Mouse (Mus musculus): Measurements from ENCODE around the gene Fbxw7. TPM values are rescaled to one million over a fixed set of nuclear protein-coding genes. Genes with fewer than 3 reads are reported as not detected.

The Fbxw7 gene
- polyA plus RNA-seq, 1 experiment from 2014 or later, result 8.0 TPM

DNA sequence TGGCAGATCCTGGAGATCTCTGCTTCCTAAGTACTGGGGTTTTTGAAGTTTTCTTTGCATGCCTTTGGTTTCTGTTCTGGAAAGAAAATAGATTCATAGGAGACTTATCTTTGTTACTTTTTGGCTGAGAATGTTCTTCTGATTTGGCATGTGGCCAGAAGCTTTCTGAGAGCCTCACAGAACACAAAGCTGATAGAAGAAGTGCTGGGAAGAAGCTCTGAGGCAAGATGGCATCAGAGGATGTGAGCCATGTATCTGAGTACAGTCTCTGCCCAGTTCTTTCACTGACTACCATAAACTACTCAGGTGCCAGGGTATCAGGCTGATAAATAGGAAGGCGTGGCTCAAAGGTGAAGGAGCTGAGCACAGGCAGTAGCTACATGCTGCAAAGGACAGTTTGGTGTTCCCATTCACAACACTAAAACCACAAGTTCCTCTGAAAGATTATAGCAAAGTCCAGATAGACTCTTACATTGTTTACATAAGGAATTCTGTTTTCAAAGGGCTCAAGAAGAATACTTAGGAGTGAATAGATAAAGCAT lies 52.4 kb downstream of the Fbxw7 start:
- peaks cover 5% of the 10 kb centered on the region; the same call in 1 of the 2 replicates for H3K36me3 ChIP-seq
- no peak overlapping the region for H3K4me3 ChIP-seq
- 40% methylated on average over 1 of the region's 1 CpGs for WGBS
- no peak for DNase-seq (ENCODE audit: low spot score)
- H3K27me3 ChIP-seq (ENCODE audit: low read depth, poor library complexity, severe bottlenecking), result no peaks in the 10 kb centered on the region
- H3K27ac ChIP-seq, result no peak overlapping the region
- H3K9me3 ChIP-seq (replicated peaks), result no peaks in the 10 kb centered on the region
- H3K4me1 ChIP-seq, result no peaks in the 10 kb centered on the region; the same call in 1 of the 2 replicates

DNA sequence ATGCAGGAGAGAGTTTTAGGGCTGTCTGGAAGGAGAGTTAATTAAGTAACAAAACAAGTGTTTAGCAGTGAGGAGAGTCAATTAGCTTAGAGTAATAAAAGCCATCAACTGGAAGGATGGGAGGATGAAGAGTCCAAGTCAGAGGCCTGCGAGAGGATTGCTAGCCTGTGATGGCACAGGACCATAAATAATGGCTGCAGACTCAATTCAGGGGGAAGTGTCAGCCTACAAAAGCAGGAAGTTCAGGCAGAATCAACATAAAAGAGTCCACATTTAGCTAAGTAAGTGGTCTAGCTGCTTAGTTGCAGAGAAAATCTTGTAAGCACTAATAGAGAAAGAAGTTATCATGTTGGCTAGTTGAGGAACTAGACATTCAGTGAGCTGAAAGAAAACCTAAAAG lies 52.9 kb downstream of the Fbxw7 start:
- no peak overlapping the region for H3K27ac ChIP-seq
- no peak overlapping the region for H3K4me3 ChIP-seq
- H3K36me3 ChIP-seq, result peaks cover 5% of the 10 kb centered on the region; the same call in 1 of the 2 replicates
- H3K27me3 ChIP-seq (ENCODE audit: low read depth, poor library complexity, severe bottlenecking), result no peaks in the 10 kb centered on the region
- H3K9me3 ChIP-seq (replicated peaks), result no peaks in the 10 kb centered on the region
- no peaks in the 10 kb centered on the region; the same call in 1 of the 2 replicates for H3K4me1 ChIP-seq
- 11% methylated on average over 1 of the region's 1 CpGs for WGBS
- DNase-seq (ENCODE audit: low spot score), result no peak

DNA sequence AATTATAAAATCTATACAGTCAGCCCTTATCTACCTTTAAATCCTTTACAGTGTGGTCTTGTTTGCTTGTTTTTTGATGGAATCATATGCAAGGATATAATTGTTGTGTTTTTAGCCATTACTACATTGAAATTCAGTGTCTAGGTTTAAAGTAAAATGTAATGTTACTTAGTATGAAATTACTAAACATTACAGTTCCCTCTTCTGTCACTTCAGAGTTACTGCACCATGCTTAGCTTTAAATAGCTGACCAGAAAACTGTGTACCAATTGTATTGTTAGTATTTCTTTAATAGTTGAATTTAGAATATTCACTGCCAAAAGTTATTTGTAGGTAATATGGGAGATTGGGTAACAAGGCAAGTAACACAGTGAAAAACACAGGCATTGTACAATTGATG lies 55.1 kb downstream of the Fbxw7 start:
- H3K27ac ChIP-seq, result no peak overlapping the region
- DNase-seq (ENCODE audit: low spot score), result no peak
- no peaks in the 10 kb centered on the region for H3K27me3 ChIP-seq (ENCODE audit: low read depth, poor library complexity, severe bottlenecking)
- H3K9me3 ChIP-seq (replicated peaks), result no peaks in the 10 kb centered on the region
- H3K4me1 ChIP-seq, result no peaks in the 10 kb centered on the region; the same call in 1 of the 2 replicates
- no peak overlapping the region for H3K4me3 ChIP-seq
- H3K36me3 ChIP-seq, result no peaks in the 10 kb centered on the region

DNA sequence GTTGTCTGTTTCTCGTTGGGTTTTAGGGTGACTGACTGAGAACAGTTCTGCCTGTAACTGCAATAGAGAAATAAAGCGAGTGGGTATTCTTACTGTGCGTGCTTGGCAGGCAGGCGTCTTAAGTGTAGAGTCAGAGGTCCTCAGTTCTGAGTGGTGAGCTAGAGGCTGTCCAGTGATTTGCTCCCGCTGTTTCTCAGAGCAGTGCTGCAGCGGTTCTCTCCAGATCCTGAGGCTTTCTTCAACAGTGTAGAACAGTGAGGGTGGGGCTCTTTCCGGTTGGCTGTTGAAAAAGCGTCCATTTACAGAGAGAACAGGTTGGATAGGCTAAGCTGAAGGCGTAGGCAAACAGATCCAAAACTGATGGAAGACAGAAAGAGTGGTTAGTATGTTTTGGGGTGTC lies 60.2 kb downstream of the Fbxw7 start:
- Histone ChIP-seq H3K4me3 (no peak overlapping the region), H3K9me3 (replicated peaks) (no peaks in the 10 kb centered on the region), H3K27me3 (ENCODE audit: low read depth, poor library complexity, severe bottlenecking) (no peaks in the 10 kb centered on the region), H3K36me3 (no peaks in the 10 kb centered on the region), H3K4me1 (no peaks in the 10 kb centered on the region), H3K27ac (no peak overlapping the region)
- 83% methylated on average over 9 of the region's 9 CpGs for WGBS
- no peak for DNase-seq (ENCODE audit: low spot score)

DNA sequence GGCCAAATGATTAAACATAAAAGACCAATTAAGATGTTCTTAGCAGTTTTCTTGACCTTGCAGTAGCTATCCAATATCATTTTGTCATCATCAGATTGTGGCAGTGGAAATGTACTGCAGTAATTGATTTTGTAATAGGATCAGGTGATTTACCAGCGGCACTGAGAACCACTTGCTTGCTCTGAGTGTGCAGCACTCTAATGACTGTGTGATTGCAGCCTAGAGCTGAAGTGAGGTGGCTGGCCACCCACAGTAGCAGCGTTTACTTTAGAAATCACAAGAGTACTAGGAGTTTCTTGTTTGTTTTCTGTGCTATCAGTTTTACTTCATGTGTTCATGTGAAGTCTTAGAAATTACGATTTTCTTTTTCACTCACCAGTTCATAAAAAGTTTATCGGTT lies 61.1 kb downstream of the Fbxw7 start:
- no peak for DNase-seq (ENCODE audit: low spot score)
- no peaks in the 10 kb centered on the region for H3K36me3 ChIP-seq
- no peak overlapping the region for H3K4me3 ChIP-seq
- no peaks in the 10 kb centered on the region for H3K4me1 ChIP-seq
- no peaks in the 10 kb centered on the region for H3K27me3 ChIP-seq (ENCODE audit: low read depth, poor library complexity, severe bottlenecking)
- H3K27ac ChIP-seq, result no peak overlapping the region
- WGBS, result 86% methylated on average over 4 of the region's 4 CpGs
- no peaks in the 10 kb centered on the region for H3K9me3 ChIP-seq (replicated peaks)

DNA sequence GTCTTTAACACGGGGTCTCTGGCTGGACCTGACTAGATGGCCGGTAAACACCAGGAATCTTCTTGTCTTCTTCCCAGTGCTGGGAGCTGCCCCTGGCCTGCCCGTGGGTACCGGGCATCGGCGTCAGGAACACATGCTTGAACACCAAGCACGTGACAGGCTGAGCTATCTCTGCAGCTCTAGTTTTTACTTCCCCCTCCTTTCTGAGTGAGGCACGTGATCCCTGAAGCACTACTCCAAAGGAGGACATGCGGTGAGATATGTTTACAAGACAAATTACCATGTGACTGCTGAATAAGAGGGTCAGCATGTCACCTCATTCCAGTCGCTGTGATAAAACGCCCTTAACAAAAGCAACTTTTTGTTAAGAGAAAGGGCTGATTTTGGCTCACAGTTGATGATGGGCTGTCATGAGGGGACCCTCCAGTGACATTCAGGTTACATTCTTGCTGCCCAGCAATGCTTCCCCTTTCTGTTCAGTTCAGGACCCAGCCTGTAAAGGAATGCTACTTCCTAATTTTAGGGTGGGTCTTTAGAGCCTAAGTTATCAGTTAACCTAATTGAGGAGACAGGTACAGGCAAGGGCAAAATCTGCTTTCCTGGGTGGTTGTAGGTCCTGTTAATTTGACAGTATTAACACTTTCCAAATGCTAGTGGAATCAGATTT lies 68.9 kb downstream of the Fbxw7 start:
- H3K27ac ChIP-seq, result no peak overlapping the region
- H3K27me3 ChIP-seq (ENCODE audit: low read depth, poor library complexity, severe bottlenecking), result no peaks in the 10 kb centered on the region
- no peaks in the 10 kb centered on the region for H3K36me3 ChIP-seq
- 62% methylated on average over 11 of the region's 11 CpGs for WGBS
- peaks cover 12% of the 10 kb centered on the region for H3K4me1 ChIP-seq
- H3K9me3 ChIP-seq (replicated peaks), result no peaks in the 10 kb centered on the region
- no peak for DNase-seq (ENCODE audit: low spot score)
- H3K4me3 ChIP-seq, result no peak overlapping the region

DNA sequence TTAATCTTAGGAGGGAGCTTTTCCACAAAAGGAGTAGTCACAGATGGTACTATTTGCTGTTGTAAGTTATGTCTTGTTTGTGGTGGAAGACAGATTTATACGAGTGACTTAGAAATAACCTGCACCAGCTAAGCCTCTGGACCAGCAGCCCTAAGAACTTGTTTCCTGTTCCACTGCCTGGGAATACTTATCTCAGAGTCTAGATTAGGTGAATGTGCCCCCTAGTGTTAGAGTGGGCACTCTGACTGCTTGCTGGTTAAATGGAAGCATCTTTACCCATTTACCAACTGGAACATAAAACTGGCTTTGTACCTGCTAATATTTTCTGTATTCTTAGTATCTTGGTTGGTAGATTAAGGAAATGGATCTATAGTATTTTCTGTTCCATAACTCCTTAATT lies 74.6 kb downstream of the Fbxw7 start:
- H3K4me1 ChIP-seq, result peaks cover 1% of the 10 kb centered on the region; the same call in 1 of the 2 replicates
- no peaks in the 10 kb centered on the region for H3K27me3 ChIP-seq (ENCODE audit: low read depth, poor library complexity, severe bottlenecking)

DNA sequence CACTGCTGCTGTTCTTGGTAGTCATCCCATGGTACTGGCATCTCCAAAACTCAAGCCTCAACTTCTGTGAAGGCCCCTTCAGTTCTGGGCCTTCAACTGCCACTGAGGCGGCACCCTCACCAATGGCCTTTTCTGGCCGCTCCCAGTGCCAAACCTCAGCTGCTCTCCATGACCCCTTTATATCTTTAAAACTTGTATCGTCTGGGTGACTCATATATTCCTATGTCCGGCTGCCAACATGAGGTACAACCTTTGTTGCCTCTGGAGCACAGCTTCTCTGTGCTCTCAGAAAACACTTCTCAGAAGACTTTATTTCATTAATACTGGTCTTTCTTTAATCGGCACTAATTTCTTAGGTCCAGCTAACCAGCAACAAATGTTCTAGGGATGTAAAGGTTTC lies 75.9 kb downstream of the Fbxw7 start:
- no peak overlapping the region for H3K4me3 ChIP-seq
- no peaks in the 10 kb centered on the region for H3K9me3 ChIP-seq (replicated peaks)
- H3K36me3 ChIP-seq, result no peaks in the 10 kb centered on the region
- no peaks in the 10 kb centered on the region for H3K27me3 ChIP-seq (ENCODE audit: low read depth, poor library complexity, severe bottlenecking)
- H3K27ac ChIP-seq, result no peak overlapping the region
- WGBS, result 94% methylated on average over 5 of the region's 5 CpGs
- no peaks in the 10 kb centered on the region for H3K4me1 ChIP-seq
- DNase-seq (ENCODE audit: low spot score), result no peak

More for the DNA sequence above, 74.6 kb downstream of the Fbxw7 start:
- H3K36me3 ChIP-seq, result no peaks in the 10 kb centered on the region
- H3K4me3 ChIP-seq, result no peak overlapping the region
- no peaks in the 10 kb centered on the region for H3K9me3 ChIP-seq (replicated peaks)
- no peak for DNase-seq (ENCODE audit: low spot score)
- no peak overlapping the region for H3K27ac ChIP-seq
- 71% methylated on average over 1 of the region's 1 CpGs for WGBS

DNA sequence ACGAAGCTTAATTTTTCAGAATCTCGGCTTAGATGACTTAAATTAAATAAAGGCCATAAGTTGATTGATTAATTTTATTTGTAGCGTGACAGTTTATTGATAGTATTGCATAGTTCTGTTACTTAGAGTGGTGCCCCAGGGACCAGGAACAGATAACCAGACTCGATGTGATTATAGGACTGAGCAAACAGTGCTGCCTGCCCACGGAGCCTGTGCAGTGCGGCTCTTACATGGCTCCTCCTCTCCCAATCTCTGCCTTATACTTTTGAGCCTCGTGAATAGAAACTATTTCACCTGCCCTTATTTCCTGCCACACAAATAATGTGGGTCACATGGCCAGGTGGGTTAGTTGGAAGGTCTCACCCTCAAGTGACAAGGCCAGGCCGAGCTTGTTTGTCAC lies 82.9 kb downstream of the Fbxw7 start:
- Histone ChIP-seq H3K27me3 (ENCODE audit: low read depth, poor library complexity, severe bottlenecking) (no peaks in the 10 kb centered on the region), H3K4me1 (0 out of 2 replicates have a peak, but pooled peaks cover 2% of the 10 kb centered on the region), H3K4me3 (no peak overlapping the region), H3K27ac (no peak overlapping the region), H3K36me3 (no peaks in the 10 kb centered on the region), H3K9me3 (replicated peaks) (no peaks in the 10 kb centered on the region)
- DNase-seq (ENCODE audit: low spot score), result no peak
- 92% methylated on average over 8 of the region's 8 CpGs for WGBS

DNA sequence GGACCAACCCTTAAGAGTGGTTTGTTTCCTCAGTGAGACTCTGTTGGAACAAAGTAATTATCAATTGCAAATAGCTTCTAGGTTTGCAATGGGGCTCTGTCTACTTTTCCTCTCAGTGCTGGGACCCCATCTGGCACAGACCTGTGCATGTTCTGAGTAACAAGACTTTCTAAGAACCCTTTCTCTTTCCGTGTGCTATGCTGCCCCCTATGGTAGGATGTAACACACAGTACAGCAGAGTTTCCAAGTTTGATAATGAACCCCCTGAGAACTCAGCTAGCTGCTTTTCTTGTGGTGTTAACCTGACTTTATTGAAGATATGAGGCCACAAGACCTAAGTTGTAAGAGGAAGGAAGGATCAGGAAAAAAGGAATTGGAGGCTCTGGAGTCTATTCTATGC lies 91.5 kb downstream of the Fbxw7 start:
- no peaks in the 10 kb centered on the region for H3K9me3 ChIP-seq (replicated peaks)
- H3K36me3 ChIP-seq, result peaks cover 7% of the 10 kb centered on the region; the same call in 1 of the 2 replicates
- 33% methylated on average over 1 of the region's 1 CpGs for WGBS
- H3K4me1 ChIP-seq, result 0 out of 2 replicates have a peak, but pooled peaks cover 2% of the 10 kb centered on the region
- H3K4me3 ChIP-seq, result no peak overlapping the region
- no peak overlapping the region for H3K27ac ChIP-seq
- peak; percentile 32 for DNase-seq (ENCODE audit: low spot score)
- H3K27me3 ChIP-seq (ENCODE audit: low read depth, poor library complexity, severe bottlenecking), result no peaks in the 10 kb centered on the region

DNA sequence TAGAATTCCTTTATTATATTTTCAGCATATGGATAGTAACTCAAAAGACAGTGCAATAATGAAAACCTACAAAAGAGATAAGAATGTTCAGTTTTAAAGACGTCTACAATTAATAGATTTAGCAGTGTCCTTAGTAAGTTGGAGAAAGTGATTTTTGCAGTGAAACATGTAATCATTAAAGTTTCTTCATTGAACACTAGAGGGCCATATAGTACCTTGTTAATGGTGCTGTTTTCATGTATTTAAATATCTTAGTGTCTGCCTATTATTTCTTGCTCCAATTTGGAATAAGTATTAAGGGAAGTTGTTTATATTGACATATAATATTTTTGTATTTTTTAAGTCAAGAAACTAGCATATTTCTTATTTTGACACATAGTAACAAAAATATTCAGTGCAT lies 99.2 kb downstream of the Fbxw7 start:
- no peaks in the 10 kb centered on the region for H3K27me3 ChIP-seq (ENCODE audit: low read depth, poor library complexity, severe bottlenecking)
- H3K9me3 ChIP-seq (replicated peaks), result no peaks in the 10 kb centered on the region
- WGBS, result 69% methylated on average over 1 of the region's 1 CpGs
- H3K27ac ChIP-seq, result no peak overlapping the region
- H3K4me1 ChIP-seq, result no peaks in the 10 kb centered on the region
- H3K36me3 ChIP-seq, result no peaks in the 10 kb centered on the region
- no peak overlapping the region for H3K4me3 ChIP-seq
- DNase-seq (ENCODE audit: low spot score), result no peak

DNA sequence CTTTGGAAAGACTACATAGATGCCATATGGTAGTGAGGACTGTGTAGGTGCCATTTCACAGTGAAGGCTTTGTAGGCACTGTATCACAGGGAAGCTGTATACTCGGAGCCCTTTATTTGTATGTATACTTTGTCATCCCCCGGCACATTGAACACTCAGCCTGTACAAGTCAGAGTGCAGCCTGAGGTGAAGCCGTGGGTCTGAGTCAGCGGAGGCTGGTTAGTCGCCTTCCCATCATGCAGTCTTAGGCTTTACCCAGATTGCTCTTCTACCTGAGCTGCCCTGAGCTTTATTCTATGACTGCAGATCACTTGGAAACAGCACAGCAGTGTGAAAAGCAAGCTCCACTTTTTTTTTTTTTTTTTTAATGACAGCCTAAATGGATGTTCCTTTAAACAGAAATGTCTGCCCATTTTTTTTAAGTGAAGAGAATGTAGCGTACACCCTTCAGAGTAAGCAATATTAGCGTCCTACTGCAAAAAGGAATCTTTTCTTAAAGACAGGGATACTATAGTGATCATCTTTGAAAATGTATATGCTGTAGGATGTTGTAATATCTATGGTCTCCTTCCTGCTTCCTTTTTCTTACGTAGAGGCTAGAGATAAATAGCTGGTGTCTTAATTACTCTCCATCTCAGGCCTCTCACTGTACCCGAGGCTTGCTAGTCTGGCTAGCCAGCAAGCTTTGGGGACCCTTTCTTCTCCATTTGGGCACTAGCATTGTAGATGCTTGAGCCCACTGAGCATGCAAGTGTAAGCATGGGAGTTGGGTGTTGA lies 103.0 kb downstream of the Fbxw7 start:
- 87% methylated on average over 9 of the region's 9 CpGs for WGBS
- Histone ChIP-seq H3K9me3 (replicated peaks) (no peaks in the 10 kb centered on the region), H3K27me3 (ENCODE audit: low read depth, poor library complexity, severe bottlenecking) (no peaks in the 10 kb centered on the region), H3K36me3 (no peaks in the 10 kb centered on the region), H3K4me1 (no peaks in the 10 kb centered on the region), H3K4me3 (no peak overlapping the region), H3K27ac (no peak overlapping the region)
- DNase-seq (ENCODE audit: low spot score), result no peak

DNA sequence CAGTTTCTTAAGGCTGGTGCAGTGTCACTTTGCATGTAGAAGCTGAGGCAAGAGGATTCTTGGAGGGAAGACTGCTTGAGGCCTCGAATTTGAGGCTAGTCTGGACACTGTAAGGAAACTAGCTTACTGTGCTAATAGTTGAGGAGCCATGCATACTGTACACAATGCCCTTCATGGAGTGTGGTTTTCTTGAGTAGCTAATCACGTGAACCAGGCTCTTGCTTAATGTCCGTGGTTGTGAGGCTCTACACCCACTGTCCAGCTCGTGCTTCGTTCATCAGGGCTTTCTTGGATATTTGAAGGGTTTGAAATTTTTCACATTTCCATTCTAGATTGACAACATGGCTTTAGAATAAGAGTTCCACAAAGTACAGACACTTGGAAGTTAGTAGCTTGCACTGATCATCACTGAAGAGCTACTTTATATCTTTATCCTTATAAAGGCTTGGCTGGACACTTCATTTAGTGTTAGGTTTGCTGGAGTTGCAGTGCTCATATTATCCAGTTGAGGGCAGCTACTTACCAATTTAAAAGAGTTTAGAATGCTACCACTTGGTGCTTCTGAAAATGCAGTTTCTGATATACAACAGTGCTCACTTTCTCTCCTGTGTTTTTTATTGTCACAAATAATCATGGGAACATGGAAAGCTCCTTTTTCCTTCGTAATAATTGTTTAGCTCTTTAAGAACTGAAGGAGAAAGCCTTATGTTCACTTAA lies 106.8 kb downstream of the Fbxw7 start:
- 82% methylated on average over 6 of the region's 6 CpGs for WGBS
- no peak overlapping the region for H3K27ac ChIP-seq
- no peaks in the 10 kb centered on the region for H3K9me3 ChIP-seq (replicated peaks)
- H3K4me3 ChIP-seq, result no peak overlapping the region
- no peaks in the 10 kb centered on the region for H3K36me3 ChIP-seq
- H3K27me3 ChIP-seq (ENCODE audit: low read depth, poor library complexity, severe bottlenecking), result no peaks in the 10 kb centered on the region
- no peak for DNase-seq (ENCODE audit: low spot score)
- no peaks in the 10 kb centered on the region for H3K4me1 ChIP-seq

Data from limb, embryonic 10.5 days (tissue).